In the genomic region with DNA sequence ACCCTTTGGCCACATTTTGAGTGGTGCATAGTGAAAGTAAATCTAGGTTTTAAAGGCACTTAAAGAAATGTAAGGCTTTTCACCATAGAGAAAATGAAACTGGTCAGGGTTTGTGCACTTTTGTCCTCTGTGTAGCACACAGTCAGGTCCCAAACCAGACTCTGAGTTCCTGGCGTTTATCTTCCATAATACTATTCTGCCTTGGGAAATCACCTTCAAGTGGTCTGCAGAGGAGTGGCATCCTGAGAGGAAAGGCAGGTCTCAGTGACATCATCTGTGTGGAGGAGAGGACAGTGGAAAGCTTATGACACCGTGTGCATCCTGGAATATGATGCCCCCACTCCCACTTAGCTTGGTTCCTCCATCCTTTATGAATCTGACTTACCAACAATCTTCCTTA, we compare ENCODE assay signal across 13 mouse cellular contexts. TPM values are rescaled to one million over a fixed set of nuclear protein-coding genes. Genes with fewer than 3 reads are reported as not detected.
DNase-seq lines count a peak whose midpoint lies in the region; ATAC-seq lines count a peak whose summit lies in the region.
"Had no signal": no experiment of that assay in that cellular context is flagged by ENCODE, and none has a peak within 500 bp of the region (broad histone marks: within the 10 kb centered on the region; RNA-seq: fewer than 3 reads in every experiment).

No protein-coding gene starts in this region.

- H3K9me3 ChIP-seq in intestine, embryonic 16.5 days (ENCODE audit: control insufficient read depth, low read length), result no peaks in the 10 kb centered on the region
- H3K9me3 ChIP-seq in intestine, embryonic 15.5 days, result no peaks in the 10 kb centered on the region
- no peaks in the 10 kb centered on the region for H3K9me3 ChIP-seq in liver, embryonic 16.5 days (replicated peaks; ENCODE audit: control insufficient read depth, low read length)
- H3K9me3 ChIP-seq in hindbrain, embryonic 11.5 days (ENCODE audit: control insufficient read depth, low read length), result no peaks in the 10 kb centered on the region
- H3K9me3 ChIP-seq: embryonic facial prominence, embryonic 13.5 days; neural tube, embryonic 13.5 days had no signal

- peaks cover 23% of the 10 kb centered on the region for H3K4me1 ChIP-seq in intestine, embryonic 16.5 days (ENCODE audit: control insufficient read depth, insufficient read depth, low read length)
- H3K4me1 ChIP-seq in intestine, embryonic 15.5 days (replicated peaks), result peaks cover 9% of the 10 kb centered on the region; the same call in 1 of the 2 replicates
- H3K4me1 ChIP-seq in liver, embryonic 16.5 days (ENCODE audit: control insufficient read depth, low read depth, low read length), result peaks cover 22% of the 10 kb centered on the region
- H3K4me1 ChIP-seq in hindbrain, embryonic 11.5 days (replicated peaks; ENCODE audit: control insufficient read depth, insufficient read depth, low read length), result no peaks in the 10 kb centered on the region

- no peaks in the 10 kb centered on the region for H3K36me3 ChIP-seq in intestine, embryonic 16.5 days (ENCODE audit: control insufficient read depth, insufficient read depth, low read length)
- no peaks in the 10 kb centered on the region for H3K36me3 ChIP-seq in intestine, embryonic 15.5 days
- H3K36me3 ChIP-seq in liver, embryonic 16.5 days (ENCODE audit: control insufficient read depth, insufficient read depth), result no peaks in the 10 kb centered on the region
- H3K36me3 ChIP-seq in hindbrain, embryonic 11.5 days (ENCODE audit: control insufficient read depth, insufficient read depth, low read length), result no peaks in the 10 kb centered on the region
- H3K36me3 ChIP-seq: embryonic facial prominence, embryonic 13.5 days; neural tube, embryonic 13.5 days had no signal

- ATAC-seq in intestine, embryonic 16.5 days, result no peak
- ATAC-seq in intestine, embryonic 15.5 days, result no peak
- peak; percentile 19 for ATAC-seq in erythroblast, adult 5-6 weeks (replicated peaks; ENCODE audit: low FRiP score, poor library complexity, severe bottlenecking)
- ATAC-seq in liver, embryonic 16.5 days (ENCODE audit: low read depth), result no peak
- no peak for ATAC-seq in hindbrain, embryonic 11.5 days (ENCODE audit: low FRiP score)

- no peaks in the 10 kb centered on the region for H3K27me3 ChIP-seq in intestine, embryonic 16.5 days (replicated peaks; ENCODE audit: control insufficient read depth, insufficient read depth, low read length)
- no peaks in the 10 kb centered on the region for H3K27me3 ChIP-seq in intestine, embryonic 15.5 days (replicated peaks)
- H3K27me3 ChIP-seq in liver, embryonic 16.5 days (ENCODE audit: control insufficient read depth, insufficient read depth, low read depth, low read length), result no peaks in the 10 kb centered on the region
- H3K27me3 ChIP-seq in hindbrain, embryonic 11.5 days (ENCODE audit: control insufficient read depth, insufficient read depth, low read length), result no peaks in the 10 kb centered on the region
- H3K27me3 ChIP-seq: embryonic facial prominence, embryonic 13.5 days; neural tube, embryonic 13.5 days had no signal

- peak; percentile 45 for DNase-seq in CD4-positive, CD25-positive, alpha-beta regulatory T cell, adult 2 months (ENCODE audit: low read depth, low spot score)
- DNase-seq in c-Kit-positive CD71-positive TER-119-positive erythroid progenitor cells, embryonic 14.5 days (ENCODE audit: low spot score), result no peak
- no peak for DNase-seq in hindbrain, embryonic 11.5 days (ENCODE audit: low spot score)
- DNase-seq in cerebellum, adult 8-10 months, result no peak
- DNase-seq: cerebellum, adult 18-20 months; layer of hippocampus, postnatal 36 days; lung, postnatal 14 days had no signal

- H3K4me3 ChIP-seq in intestine, embryonic 16.5 days (ENCODE audit: low read length), result no peak overlapping the region
- no peak overlapping the region for H3K4me3 ChIP-seq in intestine, embryonic 15.5 days (replicated peaks)
- peak overlapping the region; percentile 11 for H3K4me3 ChIP-seq in liver, embryonic 16.5 days (ENCODE audit: low read depth, low read length)
- no peak overlapping the region for H3K4me3 ChIP-seq in hindbrain, embryonic 11.5 days (ENCODE audit: low read depth, low read length)
- H3K4me3 ChIP-seq: embryonic facial prominence, embryonic 13.5 days; neural tube, embryonic 13.5 days had no signal

- no peak overlapping the region for H3K9ac ChIP-seq in intestine, embryonic 16.5 days (ENCODE audit: low read depth, low read length)
- H3K9ac ChIP-seq in intestine, embryonic 15.5 days, result no peak overlapping the region
- peak overlapping the region; percentile 1; the same call in 1 of the 2 replicates for H3K9ac ChIP-seq in liver, embryonic 16.5 days (ENCODE audit: low read depth, low read length)
- no peak overlapping the region for H3K9ac ChIP-seq in hindbrain, embryonic 11.5 days (ENCODE audit: low read depth, low read length)
- H3K9ac ChIP-seq: embryonic facial prominence, embryonic 13.5 days; neural tube, embryonic 13.5 days had no signal

- H3K4me2 ChIP-seq in intestine, embryonic 16.5 days (ENCODE audit: low read depth, low read length), result 0 out of 2 replicates have a peak overlapping the region, but pooled peaks have one; percentile 1
- no peak overlapping the region for H3K4me2 ChIP-seq in intestine, embryonic 15.5 days (replicated peaks)
- H3K4me2 ChIP-seq in liver, embryonic 16.5 days (ENCODE audit: low read depth, low read length), result peak overlapping the region; percentile 49
- H3K4me2 ChIP-seq in hindbrain, embryonic 11.5 days (replicated peaks; ENCODE audit: low read depth, low read length), result no peak overlapping the region
- H3K4me2 ChIP-seq: embryonic facial prominence, embryonic 13.5 days; neural tube, embryonic 13.5 days had no signal

- 49% methylated on average over 2 of the region's 2 CpGs for WGBS in intestine, embryonic 16.5 days
- WGBS in intestine, embryonic 15.5 days, result 35% methylated on average over 2 of the region's 2 CpGs
- 35% methylated on average over 2 of the region's 2 CpGs for WGBS in liver, embryonic 16.5 days (ENCODE audit: insufficient replicate concordance)
- WGBS in hindbrain, embryonic 11.5 days, result 75% methylated on average over 2 of the region's 2 CpGs

- no peak overlapping the region for H3K27ac ChIP-seq in intestine, embryonic 16.5 days (ENCODE audit: low read length)
- H3K27ac ChIP-seq in intestine, embryonic 15.5 days, result no peak overlapping the region
- peak overlapping the region; percentile 16; the same call in 1 of the 2 replicates for H3K27ac ChIP-seq in liver, embryonic 16.5 days (ENCODE audit: low read length)
- H3K27ac ChIP-seq in hindbrain, embryonic 11.5 days (ENCODE audit: low read depth, low read length), result no peak overlapping the region
- H3K27ac ChIP-seq: embryonic facial prominence, embryonic 13.5 days; neural tube, embryonic 13.5 days had no signal

RNA-seq across cellular contexts. Expression of gene Wdr78, which starts 8.7 kb away (rescaled TPM):
- polyA plus RNA-seq in intestine, embryonic 16.5 days (2015; fragmentation: Nextera tagmentation; extraction: Ambion mirVana), result 1.2 and 1.7 TPM in 2 replicates
- 1.6 and 1.8 TPM in 2 replicates for polyA plus RNA-seq in intestine, embryonic 15.5 days (2015; fragmentation: Nextera tagmentation; extraction: Ambion mirVana)
- 2.9 and 3.3 TPM in 2 replicates for total RNA-seq in erythroblast, adult 5-6 weeks (2015; ENCODE audit: low replicate concordance)
- 1.4 and 3.8 TPM in 2 replicates for total RNA-seq in erythroblast, adult 5-6 weeks (2017; ENCODE audit: low replicate concordance)
- 0.31 and 0.48 TPM in 2 replicates for polyA plus RNA-seq in liver, embryonic 16.5 days (2015; fragmentation: Nextera tagmentation; extraction: Ambion mirVana)
- polyA plus RNA-seq in hindbrain, embryonic 11.5 days (2014; fragmentation: Nextera tagmentation; extraction: Ambion mirVana), result 6.7 and 7.6 TPM in 2 replicates

RNA-seq across cellular contexts. Expression of gene Mier1, which starts 8.9 kb away (rescaled TPM):
- 22.9 and 29.8 TPM in 2 replicates for polyA plus RNA-seq in intestine, embryonic 16.5 days (2015; fragmentation: Nextera tagmentation; extraction: Ambion mirVana)
- polyA plus RNA-seq in intestine, embryonic 15.5 days (2015; fragmentation: Nextera tagmentation; extraction: Ambion mirVana), result 36.0 and 42.5 TPM in 2 replicates
- 198 and 199 TPM in 2 replicates for total RNA-seq in erythroblast, adult 5-6 weeks (2015; ENCODE audit: low replicate concordance)
- total RNA-seq in erythroblast, adult 5-6 weeks (2017; ENCODE audit: low replicate concordance), result 293 and 399 TPM in 2 replicates
- 23.6 and 26.5 TPM in 2 replicates for polyA plus RNA-seq in liver, embryonic 16.5 days (2015; fragmentation: Nextera tagmentation; extraction: Ambion mirVana)
- 33.6 and 48.8 TPM in 2 replicates for polyA plus RNA-seq in hindbrain, embryonic 11.5 days (2014; fragmentation: Nextera tagmentation; extraction: Ambion mirVana)

Comparison
In these comparisons a context has a peak if more than half of its experiments do, and no peak if none do; other contexts are left out.
1. H3K4me2 ChIP-seq: peak in intestine, embryonic 16.5 days (single experiment) and liver, embryonic 16.5 days (single experiment); none in intestine, embryonic 15.5 days (single experiment) and hindbrain, embryonic 11.5 days (single experiment).